Mouse (Mus musculus) cerebellum, postnatal 25 days (tissue): ENCODE data around the gene Tspan9.

ENCODE experiments used
- DNase-seq, 2 experiments: peaks; one replicate each; pipeline ENCODE4 v3.0.0; 2021; ENCODE audit warnings: mixed read lengths in 2 of 2

Gene Tspan9

GRCm38 (mm10) chr6:127916993-127917392, 226.4 kb downstream of the Tspan9 start:
- no peak for DNase-seq

DNA sequence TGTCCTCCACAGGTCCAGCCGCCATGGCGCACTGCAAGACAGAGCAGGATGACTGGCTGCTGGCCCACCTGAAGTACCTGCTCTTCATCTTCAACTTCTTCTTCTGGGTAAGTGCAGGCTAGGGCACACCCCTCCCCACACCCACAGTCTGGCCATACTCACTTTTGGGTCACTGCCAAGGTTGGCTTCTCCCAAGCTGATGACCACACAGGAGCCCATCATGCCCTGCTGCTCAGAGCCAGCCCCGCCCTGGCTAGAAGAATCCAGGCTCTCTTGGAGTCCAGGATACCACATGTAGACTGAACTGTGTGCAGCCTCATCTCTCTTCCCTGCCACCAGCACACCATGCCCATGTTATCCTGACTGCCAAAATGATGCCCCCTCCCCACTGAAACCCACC, 230.5 kb downstream of the Tspan9 start:
- DNase-seq = no peak

DNA sequence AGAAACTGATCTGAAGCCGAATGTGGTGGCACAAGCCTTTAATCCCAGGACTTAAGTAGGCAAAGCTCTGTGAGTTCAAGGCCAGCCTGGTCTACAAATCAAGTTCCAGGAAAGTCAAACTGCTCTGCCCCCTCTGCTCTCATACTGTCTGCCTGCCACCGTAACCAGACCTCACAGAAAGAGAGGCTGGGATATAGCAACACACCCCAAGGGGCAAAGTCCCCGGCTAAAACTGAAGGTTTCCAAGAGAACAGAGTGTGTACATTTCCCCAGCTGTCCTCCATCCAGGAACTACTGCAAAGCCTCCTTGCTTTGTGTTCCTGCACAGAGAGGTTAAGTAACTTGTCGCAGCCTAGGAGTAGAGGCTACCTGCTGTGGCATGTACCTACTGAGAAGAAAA, 231.7 kb downstream of the Tspan9 start:
- no peak for DNase-seq
